Mouse (Mus musculus): ENCODE data around the gene Strap. TPM values are rescaled to one million over a fixed set of nuclear protein-coding genes. Genes with fewer than 3 reads are reported as not detected.
A peak's percentile ranks its signal among the peaks of the same experiment; 100 is the strongest.

Strap gene
- total and polyA plus RNA-seq, 3 experiments = 109 to 291 (median 245) TPM

DNA sequence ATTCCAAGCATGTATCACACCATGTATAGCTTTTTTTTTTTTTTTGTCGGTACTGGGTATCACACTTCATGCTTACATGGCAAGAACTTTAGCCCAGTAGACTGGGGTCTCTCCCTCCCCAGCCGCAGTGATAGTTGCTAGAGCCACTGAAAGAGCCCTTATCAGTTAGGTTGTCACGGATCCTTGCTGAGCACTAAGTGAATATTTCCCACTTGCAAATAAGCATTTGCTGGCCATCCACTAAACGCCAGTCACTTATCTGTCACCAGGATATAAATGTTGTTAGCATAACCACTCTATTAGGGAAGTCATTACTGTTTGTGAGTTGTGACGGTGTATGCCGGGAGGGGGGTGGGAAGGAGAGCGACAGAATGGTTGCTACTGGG is 425 bp upstream of the Strap start:
- Histone ChIP-seq H3K27ac (ENCODE audit: insufficient read depth, low read depth) (no peak overlapping the region), H3K36me3 (replicated peaks in 1 of 2; ENCODE audit: control insufficient read depth in 1 of 2, insufficient read depth in 1 of 2, low read length in 1 of 2) (peaks cover 10 to 28% of the 10 kb centered on the region in 2 experiments), H3K9ac (ENCODE audit: insufficient read depth, low read depth) (peak overlapping the region; percentile 46; the same call in 1 of the 2 replicates), H3K4me1 (ENCODE audit: control insufficient read depth in 1 of 2, insufficient read depth in 2 of 2) (peaks cover 5 to 19% of the 10 kb centered on the region in 2 experiments; a peak in 3 of 4 replicates), H3K27me3 (replicated peaks) (peaks cover 3% of the 10 kb centered on the region), H3K9me3 (replicated peaks; ENCODE audit: low read length) (no peaks in the 10 kb centered on the region), H3K79me2 (replicated peaks; ENCODE audit: control insufficient read depth, extremely low read depth, insufficient read depth, poor library complexity, severe bottlenecking) (peaks cover 39% of the 10 kb centered on the region), H3K4me3 (replicated peaks in 1 of 3; ENCODE audit: low read depth in 2 of 3, low read length in 2 of 3, poor library complexity in 1 of 3) (peak overlapping the region; percentile 45 to 98 (median 59)), H3K4me2 (ENCODE audit: insufficient read depth, low read depth, poor library complexity, severe bottlenecking) (peak overlapping the region; percentile 50)
- no peak for DNase-seq (ENCODE audit: extremely low read depth)
- dilution Hi-C loops (cut with MboI; ENCODE audit: extremely low pct_ligation_motif_present, extremely low pct_unique_long_range_greater_than_20kb, low sequenced_read_pairs) (no loop called here), in situ Hi-C loops (cut with MboI; ENCODE audit: low pct_ligation_motif_present, low pct_unique_long_range_greater_than_20kb, low sequenced_read_pairs) (loop anchor here (25.0 kb wide), 1 partner anchor 547 kb away; no protein-coding TSS in a partner anchor)
- TF ChIP-seq MAZ (IDR thresholded peaks at IDR 0.05; ENCODE audit: low read depth, low read length) (no peak), NRF1 (IDR thresholded peaks at IDR 0.05; ENCODE audit: low read depth, low read length) (no peak), ZNF384 (IDR thresholded peaks at IDR 0.05; ENCODE audit: low read depth, low read length) (no peak), USF2 (conservative IDR thresholded peaks at IDR 0.05; ENCODE audit: low read depth, low read length) (no peak), MAFK (IDR thresholded peaks at IDR 0.05; ENCODE audit: insufficient replicate concordance, low read length) (no peak), E2F4 (IDR thresholded peaks at IDR 0.05; ENCODE audit: insufficient replicate concordance, low read depth, low read length) (no peak), POLR2AphosphoS2 (IDR thresholded peaks at IDR 0.05; ENCODE audit: low read depth, low read length) (no peak), ZC3H11A (IDR thresholded peaks at IDR 0.05; ENCODE audit: low read depth, low read length) (no peak), MEF2A (IDR thresholded peaks at IDR 0.05; ENCODE audit: borderline replicate concordance, low read depth, low read length) (no peak), EP300 (IDR thresholded peaks at IDR 0.05; ENCODE audit: low read length) (no peak), RAD21 (IDR thresholded peaks at IDR 0.05; ENCODE audit: low read depth, low read length) (no peak), ZMIZ1 (IDR thresholded peaks at IDR 0.05; ENCODE audit: low read depth, low read length) (no peak), TBP (conservative IDR thresholded peaks at IDR 0.05; ENCODE audit: low read depth, low read length) (no peak), IRF4 (IDR thresholded peaks at IDR 0.05; ENCODE audit: low read depth, low read length) (no peak), GABPA (IDR thresholded peaks at IDR 0.05; ENCODE audit: insufficient replicate concordance, low read depth, low read length) (no peak), PAX5 (IDR thresholded peaks at IDR 0.05; ENCODE audit: low read length) (no peak), TCF12 (IDR thresholded peaks at IDR 0.05; ENCODE audit: low read depth, low read length) (no peak)

DNA sequence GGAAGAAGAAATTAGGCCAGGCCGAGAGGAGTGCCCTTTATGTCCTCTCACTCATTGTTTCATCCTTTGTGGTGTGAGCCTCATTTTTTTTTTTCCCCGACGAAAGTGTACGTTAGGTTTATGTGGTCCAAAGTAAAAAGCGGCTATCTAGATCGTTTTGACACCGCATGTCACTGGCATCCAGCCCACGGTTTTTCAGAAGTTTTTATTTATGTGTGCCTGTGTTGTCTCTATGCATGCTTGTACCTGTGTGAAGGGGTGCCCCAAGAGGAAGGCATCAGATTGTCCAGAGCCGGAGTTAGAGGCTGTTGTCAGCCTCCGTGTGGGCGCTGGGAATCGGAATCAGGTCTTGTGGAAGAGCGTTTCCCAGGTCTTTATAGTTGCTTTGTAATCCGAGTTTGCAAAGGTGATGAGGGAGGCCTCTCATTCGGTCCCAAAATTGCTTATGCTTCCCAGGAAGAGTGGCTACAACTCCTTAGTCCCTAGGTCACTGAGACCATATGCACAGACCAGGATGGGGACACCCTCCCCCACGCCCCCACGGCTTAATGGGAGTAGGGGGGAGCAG is 877 bp downstream of the Strap start:
- peak overlapping the region; percentile 70 to 98 (median 97) for H3K4me3 ChIP-seq (replicated peaks in 1 of 3; ENCODE audit: low read depth in 2 of 3, low read length in 2 of 3, poor library complexity in 1 of 3)
- peaks cover 41% of the 10 kb centered on the region for H3K79me2 ChIP-seq (replicated peaks; ENCODE audit: control insufficient read depth, extremely low read depth, insufficient read depth, poor library complexity, severe bottlenecking)
- H3K27me3 ChIP-seq (replicated peaks) = peaks cover 3% of the 10 kb centered on the region
- peaks cover 5 to 19% of the 10 kb centered on the region in 2 experiments; a peak in 3 of 4 replicates for H3K4me1 ChIP-seq (ENCODE audit: control insufficient read depth in 1 of 2, insufficient read depth in 2 of 2)
- TF ChIP-seq CHD2 (IDR thresholded peaks at IDR 0.05; ENCODE audit: low read length) (no peak), HCFC1 (IDR thresholded peaks at IDR 0.05; ENCODE audit: low read depth, low read length) (no peak), MAZ (IDR thresholded peaks at IDR 0.05; ENCODE audit: low read depth, low read length) (no peak), TBP (conservative IDR thresholded peaks at IDR 0.05; ENCODE audit: low read depth, low read length) (no peak), TCF12 (IDR thresholded peaks at IDR 0.05; ENCODE audit: low read depth, low read length) (no peak), NELFE (IDR thresholded peaks at IDR 0.05; ENCODE audit: low read depth, low read length) (no peak), EP300 (IDR thresholded peaks at IDR 0.05; ENCODE audit: low read length) (no peak), E2F4 (IDR thresholded peaks at IDR 0.05; ENCODE audit: insufficient replicate concordance, low read depth, low read length) (no peak), USF2 (conservative IDR thresholded peaks at IDR 0.05; ENCODE audit: low read depth, low read length) (no peak), MAFK (IDR thresholded peaks at IDR 0.05; ENCODE audit: insufficient replicate concordance, low read length) (no peak), ZC3H11A (IDR thresholded peaks at IDR 0.05; ENCODE audit: low read depth, low read length) (no peak), MAX (IDR thresholded peaks at IDR 0.05; ENCODE audit: low read length) (no peak), MYC (IDR thresholded peaks at IDR 0.05; ENCODE audit: low read depth, low read length) (no peak)
- no peaks in the 10 kb centered on the region for H3K9me3 ChIP-seq (replicated peaks; ENCODE audit: low read length)
- H3K27ac ChIP-seq (ENCODE audit: insufficient read depth, low read depth) = no peak overlapping the region
- H3K9ac ChIP-seq (ENCODE audit: insufficient read depth, low read depth) = peak overlapping the region; percentile 94
- in situ Hi-C loops (cut with MboI; ENCODE audit: low pct_ligation_motif_present, low pct_unique_long_range_greater_than_20kb, low sequenced_read_pairs) = loop anchor here (25.0 kb wide), 1 partner anchor 548 kb away; no protein-coding TSS in a partner anchor
- H3K4me2 ChIP-seq (ENCODE audit: insufficient read depth, low read depth, poor library complexity, severe bottlenecking) = peak overlapping the region; percentile 76
- dilution Hi-C loops (cut with MboI; ENCODE audit: extremely low pct_ligation_motif_present, extremely low pct_unique_long_range_greater_than_20kb, low sequenced_read_pairs) = no loop called here
- no peak for DNase-seq (ENCODE audit: extremely low read depth)
- H3K36me3 ChIP-seq (replicated peaks in 1 of 2; ENCODE audit: control insufficient read depth in 1 of 2, insufficient read depth in 1 of 2, low read length in 1 of 2) = peaks cover 22 to 41% of the 10 kb centered on the region in 2 experiments

Measured in CH12.LX (cell line).